Mouse (Mus musculus) Muller cell, postnatal 12 days (primary cell): ENCODE measurements around the gene AU021092.

Source experiments
- DNase-seq: peaks from one replicate; pipeline ENCODE4 v3.0.0-alpha.2; 2015; ENCODE audit errors: inconsistent ontology term

Gene AU021092

GRCm38 (mm10) chr16:5214126-5214525, 8.0 kb downstream of the AU021092 start:
- no peak for DNase-seq

GRCm38 (mm10) chr16:5212150-5212549, 9.9 kb downstream of the AU021092 start:
- DNase-seq: no peak

GRCm38 (mm10) chr16:5210365-5210764, 11.7 kb downstream of the AU021092 start:
- DNase-seq: no peak

- no peak for DNase-seq
These were observed 16.0 kb downstream of the AU021092 start for GRCm38 (mm10) chr16:5206051-5206450.

GRCm38 (mm10) chr16:5205431-5205970, 16.6 kb downstream of the AU021092 start:
- DNase-seq: no peak

GRCm38 (mm10) chr16:5203668-5204433, 18.2 kb downstream of the AU021092 start, which contains the start of gene Nagpa:
Nagpa (minus strand) TSS chr16:5204012.
- peak; percentile 90 for DNase-seq

- DNase-seq: no peak
These were observed 18.9 kb downstream of the AU021092 start for GRCm38 (mm10) chr16:5203200-5203599.

GRCm38 (mm10) chr16:5202681-5203080, 19.4 kb downstream of the AU021092 start:
- peak; percentile 18 for DNase-seq

GRCm38 (mm10) chr16:5195080-5195479, 27.0 kb downstream of the AU021092 start:
- peak; percentile 42 for DNase-seq

GRCm38 (mm10) chr16:5186234-5186633, 35.9 kb downstream of the AU021092 start:
- no peak for DNase-seq

- no peak for DNase-seq
These were observed 36.4 kb downstream of the AU021092 start for GRCm38 (mm10) chr16:5185691-5186090.

GRCm38 (mm10) chr16:5184956-5185355, 37.1 kb downstream of the AU021092 start:
- no peak for DNase-seq

GRCm38 (mm10) chr16:5184101-5184500, 38.0 kb downstream of the AU021092 start:
- DNase-seq: no peak

- DNase-seq: no peak
These were observed 38.7 kb downstream of the AU021092 start for GRCm38 (mm10) chr16:5183310-5183975.

- DNase-seq: no peak
These were observed 49.5 kb downstream of the AU021092 start for GRCm38 (mm10) chr16:5172636-5173035.

GRCm38 (mm10) chr16:5168829-5169228, 53.3 kb downstream of the AU021092 start:
- no peak for DNase-seq

- DNase-seq: no peak
These were observed 54.1 kb downstream of the AU021092 start for GRCm38 (mm10) chr16:5168038-5168437.

- no peak for DNase-seq
These were observed 57.8 kb downstream of the AU021092 start for GRCm38 (mm10) chr16:5164327-5164726.
